Mouse (Mus musculus) liver, embryonic 13.5 days (tissue): ENCODE results near the gene Uba6. TPM values are rescaled to one million over a fixed set of nuclear protein-coding genes. Genes with fewer than 3 reads are reported as not detected.

Source experiments
- ATAC-seq: fragments of 200-750 bp; cut with Nextera tagmentation; 2 replicates; pipeline ENCODE4 v1.8.0; 2017; ENCODE audit warnings: low read depth, mild to moderate bottlenecking, moderate number of reproducible peaks, moderate library complexity
- DNase-seq: peaks from one replicate; pipeline ENCODE4 v3.0.0; 2022
- H3K27ac ChIP-seq: fragments of 300-500 bp; sonication (generic); 2 replicates; pipeline ENCODE4 v1.5.1; 2015; ENCODE audit warnings: moderate library complexity, mild to moderate bottlenecking, inconsistent platforms
- H3K27me3 ChIP-seq: fragments of 300-500 bp; sonication (generic); 2 replicates; pipeline ENCODE4 v1.6.1; 2015; ENCODE audit warnings: mild to moderate bottlenecking, inconsistent platforms
- H3K36me3 ChIP-seq: fragments of 300-500 bp; sonication (generic); 2 replicates; pipeline ENCODE4 v1.6.1; 2015; ENCODE audit warnings: mild to moderate bottlenecking, inconsistent platforms
- H3K4me1 ChIP-seq: fragments of 300-500 bp; sonication (generic); replicated peaks from 2 replicates; pipeline ENCODE4 v1.6.1; 2015; ENCODE audit warnings: inconsistent platforms
- H3K4me2 ChIP-seq: fragments of 300-500 bp; sonication (generic); 2 replicates; pipeline ENCODE4 v1.6.1; 2015; ENCODE audit warnings: inconsistent platforms, mild to moderate bottlenecking, moderate library complexity
- H3K4me3 ChIP-seq: fragments of 300-500 bp; sonication (generic); replicated peaks from 2 replicates; pipeline ENCODE4 v1.5.1; 2015; ENCODE audit warnings: mild to moderate bottlenecking, inconsistent platforms
- H3K9ac ChIP-seq: fragments of 300-500 bp; sonication (generic); 2 replicates; pipeline ENCODE4 v1.6.1; 2015; ENCODE audit warnings: mild to moderate bottlenecking, inconsistent platforms
- H3K9me3 ChIP-seq: fragments of 300-500 bp; sonication (generic); replicated peaks from 2 replicates; pipeline ENCODE4 v1.6.1; 2016; ENCODE audit warnings: inconsistent platforms
- WGBS: fragments of 180-500 bp; shearing (Covaris S2); methylation state at CpG from one replicate; pipeline ENCODE4 v1.1.7; 2015; ENCODE audit not compliant: insufficient replicate concordance; 5-methylcytosine and 5-hydroxymethylcytosine counted together
- polyA plus RNA-seq: library from polyadenylated mRNA; unstranded; fragments of >200 nt; fragmentation: Nextera tagmentation; extraction: Ambion mirVana; gene quantifications from 2 replicates; pipeline ENCODE4 v1.2.1, GENCODE M21; 2015

The Uba6 gene
- polyA plus RNA-seq, 1 experiment from 2014 or later = 4.1 TPM

DNA sequence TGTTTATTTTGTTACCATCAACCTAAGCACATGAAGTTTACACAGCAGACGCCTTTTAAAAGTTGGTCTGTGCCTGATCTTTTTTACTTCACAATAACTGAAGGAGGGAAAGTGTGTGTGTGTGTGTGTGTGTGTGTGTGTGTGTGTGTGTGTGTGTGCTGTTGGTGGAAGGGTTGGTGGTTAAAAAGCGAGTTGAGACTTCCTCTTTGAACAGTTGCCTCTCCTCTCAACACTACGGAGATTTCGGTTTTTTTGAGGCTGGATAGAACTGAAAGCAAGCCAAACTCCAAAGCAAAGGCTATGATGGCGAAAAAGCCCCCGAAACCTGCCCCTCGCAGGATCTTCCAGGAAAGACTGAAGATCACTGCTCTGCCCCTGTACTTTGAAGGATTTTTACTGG is 101.1 kb downstream of the Uba6 start, which contains the start of gene Stap1:
Stap1 (plus strand) TSS at position 209 of the 400 bp plus-strand sequence.
- DNase-seq (no peak), ATAC-seq (no peak)
- Histone ChIP-seq H3K27ac (no peak within 1 kb of the TSS), H3K4me2 (peak within 1 kb of the TSS; percentile 48), H3K9ac (peak within 1 kb of the TSS; percentile 33; the same call in 1 of the 2 replicates), H3K36me3 (no peaks in the 10 kb centered on the region), H3K9me3 (no peaks in the 10 kb centered on the region), H3K4me1 (peaks cover 23% of the 10 kb centered on the region), H3K27me3 (no peaks in the 10 kb centered on the region), H3K4me3 (peak within 1 kb of the TSS; percentile 26)
- 25% methylated on average over 7 of the region's 7 CpGs for WGBS

DNA sequence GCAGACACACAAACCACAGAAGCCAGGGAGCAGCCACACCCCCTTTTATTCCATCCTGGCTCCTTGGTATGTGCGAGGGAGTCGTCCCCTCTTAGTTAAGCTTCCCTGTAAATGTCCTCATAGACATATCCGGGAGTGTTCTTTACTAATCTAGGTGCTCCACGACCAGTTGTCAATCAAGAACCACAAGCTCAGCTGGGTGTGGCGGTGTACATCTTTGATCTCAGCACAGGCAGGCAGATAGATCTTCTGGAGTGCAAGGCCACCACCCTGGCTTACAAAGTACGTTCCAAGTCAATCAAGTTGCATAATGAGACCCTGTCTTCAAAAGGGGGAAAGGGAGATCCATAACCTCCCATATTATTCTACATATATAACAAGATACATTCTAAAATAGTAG is 103.5 kb downstream of the Uba6 start:
- Histone ChIP-seq H3K36me3 (no peaks in the 10 kb centered on the region), H3K4me1 (peaks cover 31% of the 10 kb centered on the region), H3K27ac (no peak overlapping the region), H3K27me3 (no peaks in the 10 kb centered on the region), H3K4me3 (no peak overlapping the region), H3K4me2 (no peak overlapping the region), H3K9me3 (no peaks in the 10 kb centered on the region), H3K9ac (no peak overlapping the region)
- no peak for ATAC-seq
- DNase-seq = peak; percentile 5
- 35% methylated on average over 6 of the region's 6 CpGs for WGBS

DNA sequence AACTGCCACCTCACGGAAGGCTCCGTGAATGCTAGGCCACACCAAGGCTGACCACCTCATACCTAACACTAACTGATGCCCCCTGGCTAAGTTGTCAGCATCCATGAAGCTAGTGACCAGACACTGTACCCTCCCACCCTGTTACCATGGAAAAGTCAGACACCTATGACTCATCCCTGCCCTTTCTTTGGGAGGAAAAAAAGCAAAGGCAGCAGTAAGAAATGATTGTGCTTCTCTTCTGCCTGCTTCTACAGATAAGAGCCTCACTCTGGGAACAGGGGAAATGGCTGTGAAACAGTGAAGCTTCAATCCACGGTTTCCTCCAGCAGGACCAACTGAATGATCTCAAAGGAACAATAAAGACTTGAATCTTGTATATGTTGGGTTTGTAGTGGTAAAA is 104.2 kb downstream of the Uba6 start:
- no peak overlapping the region for H3K27ac ChIP-seq
- H3K4me1 ChIP-seq = peaks cover 38% of the 10 kb centered on the region
- ATAC-seq (no peak), DNase-seq (no peak)
- no peaks in the 10 kb centered on the region for H3K9me3 ChIP-seq
- H3K4me3 ChIP-seq = no peak overlapping the region
- H3K27me3 ChIP-seq = no peaks in the 10 kb centered on the region
- 0 out of 2 replicates have a peak overlapping the region, but pooled peaks have one; percentile 12 for H3K4me2 ChIP-seq
- no peaks in the 10 kb centered on the region for H3K36me3 ChIP-seq
- 21% methylated on average over 3 of the region's 3 CpGs for WGBS
- no peak overlapping the region for H3K9ac ChIP-seq

DNA sequence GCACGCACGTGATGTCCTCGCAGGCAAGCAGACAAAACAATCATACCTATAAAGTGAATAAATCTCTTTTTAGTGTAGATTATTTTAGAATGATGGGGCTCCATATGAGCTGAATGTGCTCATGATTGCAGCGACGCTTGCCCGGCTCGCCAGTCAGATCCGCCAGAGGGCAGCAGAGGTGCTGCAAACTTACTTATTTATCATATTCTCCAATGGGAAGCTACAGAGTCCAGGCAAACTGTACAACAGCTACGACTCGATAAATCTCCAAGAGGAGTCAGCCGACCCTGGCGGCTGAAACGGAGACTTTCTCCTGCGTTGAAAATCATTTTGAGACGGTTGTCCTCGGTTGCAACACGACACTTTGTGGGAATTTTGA is 106.1 kb downstream of the Uba6 start:
- peak; percentile 10; the same call in 1 of the 2 replicates for ATAC-seq
- H3K27me3 ChIP-seq = no peaks in the 10 kb centered on the region
- H3K36me3 ChIP-seq = no peaks in the 10 kb centered on the region
- H3K27ac ChIP-seq = peak overlapping the region; percentile 67
- H3K9me3 ChIP-seq = no peaks in the 10 kb centered on the region
- WGBS = under 1% methylated on average over 17 of the region's 17 CpGs
- DNase-seq = peak; percentile 79
- H3K9ac ChIP-seq = peak overlapping the region; percentile 69
- H3K4me1 ChIP-seq = peaks cover 42% of the 10 kb centered on the region
- peak overlapping the region; percentile 81 for H3K4me2 ChIP-seq
- H3K4me3 ChIP-seq = peak overlapping the region; percentile 61

DNA sequence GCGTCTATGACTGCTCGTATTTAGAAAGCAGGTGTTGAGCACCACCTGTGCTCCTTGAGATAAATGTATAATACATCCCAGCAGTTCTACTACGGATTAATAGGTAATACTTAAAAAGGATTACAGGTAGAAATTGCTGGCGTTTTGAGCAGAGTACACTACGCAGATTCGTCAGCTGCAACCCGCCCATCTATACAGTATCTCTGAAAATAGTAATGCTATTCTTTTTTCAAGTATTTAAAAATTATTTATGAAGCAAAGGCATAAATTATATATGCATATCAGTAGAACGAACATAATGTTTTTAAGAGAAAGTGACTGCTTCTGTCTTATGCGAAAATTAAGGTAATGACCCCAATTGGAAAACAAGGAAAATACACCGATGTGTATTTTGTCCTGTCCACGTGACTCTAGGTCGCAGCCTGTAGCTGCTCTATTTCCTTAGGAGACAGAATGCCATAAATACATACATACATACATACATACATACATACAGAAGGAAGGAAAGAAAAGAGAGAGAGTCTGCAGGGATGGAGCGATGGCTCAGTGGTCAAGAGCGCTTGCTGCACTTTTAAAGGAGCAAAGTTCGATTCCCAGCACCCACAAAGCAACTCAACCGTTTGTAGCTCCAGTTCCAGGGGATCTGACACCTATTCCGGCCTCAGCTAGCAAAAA is 106.6 kb downstream of the Uba6 start:
- H3K4me1 ChIP-seq = peaks cover 42% of the 10 kb centered on the region
- peak overlapping the region; percentile 61 for H3K4me3 ChIP-seq
- H3K9ac ChIP-seq = peak overlapping the region; percentile 69
- ATAC-seq (peak; percentile 50), DNase-seq (no peak)
- H3K27ac ChIP-seq = peak overlapping the region; percentile 67
- no peaks in the 10 kb centered on the region for H3K36me3 ChIP-seq
- under 1% methylated on average over 17 of the region's 17 CpGs for WGBS
- no peaks in the 10 kb centered on the region for H3K9me3 ChIP-seq
- no peaks in the 10 kb centered on the region for H3K27me3 ChIP-seq
- peak overlapping the region; percentile 81 for H3K4me2 ChIP-seq

DNA sequence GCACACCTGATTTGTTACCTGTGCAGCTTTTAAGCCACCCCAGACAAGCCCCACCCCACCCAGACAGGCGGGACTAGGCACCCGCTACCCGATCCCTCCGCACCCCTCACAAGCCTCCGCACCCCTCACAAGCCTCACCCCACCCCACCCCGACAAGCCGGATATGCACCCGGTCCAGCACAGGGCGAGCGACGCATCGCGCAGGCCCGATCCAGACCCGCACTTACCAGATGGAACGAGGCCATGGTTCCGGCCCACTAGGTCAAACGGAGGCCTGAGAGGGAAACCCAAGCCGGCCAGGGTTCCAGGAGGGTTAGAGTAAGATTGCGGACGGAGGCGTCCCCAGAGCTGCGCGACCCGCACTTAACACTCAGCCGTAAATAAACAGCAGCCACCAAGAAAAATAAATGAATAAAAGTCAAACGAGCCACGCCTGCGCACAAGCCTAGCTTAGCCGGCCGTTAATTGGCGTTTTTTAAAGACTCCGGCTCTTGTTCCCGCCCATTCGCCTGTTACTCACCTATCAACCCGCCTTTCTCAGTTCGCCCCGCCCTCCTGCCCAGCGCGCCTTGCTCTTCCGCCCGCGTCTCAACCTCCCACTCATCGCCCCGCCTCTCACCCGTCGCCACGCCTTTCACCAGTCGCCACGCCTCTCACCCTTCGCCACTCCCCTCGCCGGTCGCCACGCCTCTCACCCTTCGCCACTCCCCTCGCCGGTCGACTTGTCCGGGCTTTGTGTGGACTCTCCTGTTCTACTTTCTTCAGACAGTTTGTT is 107.3 kb downstream of the Uba6 start, which contains the start of gene Cenpc1:
Cenpc1 (minus strand) TSS at position 483 of the 775 bp plus-strand sequence.
- Histone ChIP-seq H3K4me2 (peak within 1 kb of the TSS; percentile 81), H3K9me3 (no peaks in the 10 kb centered on the region), H3K27me3 (no peaks in the 10 kb centered on the region), H3K4me3 (peak within 1 kb of the TSS; percentile 78), H3K27ac (peak within 1 kb of the TSS; percentile 97), H3K9ac (peak within 1 kb of the TSS; percentile 84), H3K4me1 (peaks cover 42% of the 10 kb centered on the region), H3K36me3 (no peaks in the 10 kb centered on the region)
- ATAC-seq = peak; percentile 91
- under 1% methylated on average over 60 of the region's 60 CpGs for WGBS
- peak; percentile 97 for DNase-seq

DNA sequence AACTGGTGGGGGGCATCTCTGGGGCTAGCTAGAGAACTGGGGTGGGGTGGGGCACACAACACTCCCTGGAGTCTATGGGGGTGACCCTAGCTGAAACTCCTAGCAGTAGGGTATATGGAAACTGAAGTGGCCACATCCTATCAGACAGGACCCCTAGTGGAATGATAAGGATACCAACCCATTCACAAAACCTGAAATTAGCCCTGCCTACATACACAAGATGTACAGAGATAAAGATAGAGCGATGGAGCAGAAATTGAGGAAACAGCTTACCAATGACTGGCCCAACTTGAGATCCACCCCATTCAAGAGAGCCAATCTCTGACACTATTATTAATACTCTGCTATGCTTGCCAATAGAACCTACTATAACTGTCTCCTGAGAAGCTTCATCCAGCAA is 109.1 kb downstream of the Uba6 start:
- Histone ChIP-seq H3K4me3 (peak overlapping the region; percentile 78), H3K27ac (no peak overlapping the region), H3K36me3 (peaks cover 3% of the 10 kb centered on the region), H3K4me2 (peak overlapping the region; percentile 60), H3K4me1 (peaks cover 34% of the 10 kb centered on the region), H3K27me3 (no peaks in the 10 kb centered on the region), H3K9me3 (no peaks in the 10 kb centered on the region), H3K9ac (peak overlapping the region; percentile 84; the same call in 1 of the 2 replicates)
- ATAC-seq (no peak), DNase-seq (no peak)
- 29% methylated on average over 1 of the region's 1 CpGs for WGBS

Other genes with a start within 250 kb of the Uba6 start
- 16.0 and 19.6 TPM in 2 replicates for gene Cenpc1, start 107.2 kb downstream of the Uba6 start, polyA plus RNA-seq
- 2.4 and 2.8 TPM in 2 replicates for gene Stap1, start 101.1 kb downstream of the Uba6 start, polyA plus RNA-seq
- gene Gnrhr, start 25.1 kb upstream of the Uba6 start, polyA plus RNA-seq = not detected in 2 replicates
- gene Tmprss11c, start 116.5 kb upstream of the Uba6 start, polyA plus RNA-seq = not detected in 2 replicates
- gene Tmprss11d, start 200.6 kb upstream of the Uba6 start, polyA plus RNA-seq = not detected in 2 replicates